Mouse (Mus musculus) liver, adult 2 months (tissue): ENCODE results near the gene Eef2k. TPM values are rescaled to one million over a fixed set of nuclear protein-coding genes. Genes with fewer than 3 reads are reported as not detected.
A peak's percentile ranks its signal among the peaks of the same experiment; 100 is the strongest.

Experiments
- DNase-seq: peaks from one replicate; pipeline ENCODE4 v3.0.0-alpha.2; 2011; ENCODE audit warnings: low read depth, low spot score; ENCODE audit errors: extremely low read depth
- H3K27ac ChIP-seq: fragments of 200-500 bp; replicated peaks from 2 replicates; pipeline ENCODE4 v1.5.1; 2012; ENCODE audit warnings: low read depth, mild to moderate bottlenecking, control low read depth, inconsistent platforms, low read length; ENCODE audit not compliant: insufficient read depth
- H3K27me3 ChIP-seq: fragments of 200-500 bp; 2 replicates; pipeline ENCODE4 v1.6.1; 2012; ENCODE audit warnings: mild to moderate bottlenecking, moderate library complexity, low read length, inconsistent platforms; ENCODE audit not compliant: control insufficient read depth, insufficient read depth
- H3K36me3 ChIP-seq: fragments of 200-500 bp; 2 replicates; pipeline ENCODE4 v1.6.1; 2012; ENCODE audit warnings: low read length, inconsistent platforms; ENCODE audit not compliant: control insufficient read depth, insufficient read depth
- H3K4me1 ChIP-seq: fragments of 200-500 bp; 2 replicates; pipeline ENCODE4 v1.6.1; 2011; ENCODE audit warnings: low read length; ENCODE audit not compliant: control insufficient read depth, insufficient read depth
- H3K4me3 ChIP-seq: fragments of 200-500 bp; 2 replicates; pipeline ENCODE4 v1.5.1; 2011; ENCODE audit warnings: low read depth, mild to moderate bottlenecking, control low read depth, low read length, moderate library complexity; ENCODE audit not compliant: insufficient read depth
- H3K79me2 ChIP-seq: fragments of 200-500 bp; 2 replicates; pipeline ENCODE4 v1.6.1; 2012; ENCODE audit warnings: inconsistent platforms, mild to moderate bottlenecking, low read length, moderate library complexity; ENCODE audit not compliant: control insufficient read depth, insufficient read depth
- H3K9ac ChIP-seq: fragments of 200-500 bp; 2 replicates; pipeline ENCODE4 v1.6.1; 2012; ENCODE audit warnings: low read depth, mild to moderate bottlenecking, control low read depth, inconsistent platforms, low read length
- CTCF ChIP-seq: fragments of 200-500 bp; IDR thresholded peaks from 2 replicates; pipeline ENCODE4 v1.5.1; 2011; ENCODE audit warnings: low read depth, low read length, control low read depth
- POLR2A ChIP-seq: fragments of 200-500 bp; IDR thresholded peaks from 2 replicates; pipeline ENCODE4 v1.6.1; 2011; ENCODE audit warnings: low read length, control low read depth; ENCODE audit not compliant: insufficient read depth; ENCODE audit errors: extremely low read depth
- WGBS: fragments of 180-500 bp; shearing (Covaris S2); methylation state at CpG from one replicate; pipeline ENCODE4 v1.1.7; 2018; 5-methylcytosine and 5-hydroxymethylcytosine counted together
- polyA plus RNA-seq: library from polyadenylated mRNA; depleted of rRNA; stranded (reverse); fragments of >200 nt; gene quantifications from 2 replicates; pipeline ENCODE4 v1.2.3, GENCODE M21; 2012
- total RNA-seq: library from RNA; depleted of rRNA; stranded (reverse); fragments of >200 nt; gene quantifications from 2 replicates; pipeline ENCODE4 v1.2.3, GENCODE M21; 2014

Eef2k gene
- total and polyA plus RNA-seq, 2 experiments: 6.5 to 7.4 TPM

- TF ChIP-seq CTCF (no peak), POLR2A (no peak)
- WGBS: 92% methylated on average over 2 of the region's 2 CpGs
- peaks cover 4% of the 10 kb centered on the region; the same call in 1 of the 2 replicates for H3K4me1 ChIP-seq
Measured at GRCm38 (mm10) chr7:120839786-120840185, 2.8 kb upstream of the Eef2k start.

DNA sequence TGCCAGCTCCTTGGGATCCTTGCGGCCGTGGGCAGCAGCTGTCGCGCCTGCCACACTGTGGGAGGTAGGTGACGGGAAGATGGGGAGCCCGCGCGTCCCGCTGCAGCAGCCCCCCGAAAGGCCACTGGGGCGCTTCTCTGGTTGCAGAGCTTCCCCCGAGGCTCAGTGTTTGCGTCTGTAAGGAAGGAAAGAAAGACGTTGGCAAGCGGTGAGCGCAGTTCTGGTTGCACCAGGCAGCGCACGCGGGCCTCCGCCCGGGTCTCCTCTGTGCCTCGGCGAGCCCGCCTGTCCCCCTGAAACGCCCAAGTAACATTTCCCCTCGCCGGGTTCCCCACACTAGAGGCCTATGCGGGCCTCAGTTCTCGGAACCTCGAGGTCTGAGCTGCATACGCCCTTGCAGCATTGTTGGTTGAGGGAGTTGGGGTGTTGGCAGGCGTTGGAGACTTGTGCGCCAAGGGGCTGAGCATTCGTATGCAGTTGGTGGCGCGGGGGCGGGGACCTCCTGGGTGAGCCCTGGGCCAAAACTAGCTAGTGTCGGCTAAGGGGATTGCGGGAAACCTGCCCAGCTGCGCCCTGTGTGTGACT, 498 bp downstream of the Eef2k start:
- Histone ChIP-seq H3K4me3 (peak overlapping the region; percentile 73), H3K27me3 (no peaks in the 10 kb centered on the region), H3K27ac (peak overlapping the region; percentile 54; the same call in 1 of the 2 replicates), H3K9ac (peak overlapping the region; percentile 80), H3K4me1 (peaks cover 8% of the 10 kb centered on the region), H3K79me2 (no peaks in the 10 kb centered on the region), H3K36me3 (no peaks in the 10 kb centered on the region)
- peak; percentile 68 for DNase-seq
- under 1% methylated on average over 40 of the region's 40 CpGs for WGBS
- TF ChIP-seq POLR2A: 0 out of 2 replicates have a peak, but pooled peaks have one; percentile 0
- TF ChIP-seq CTCF: no peak

More at GRCm38 (mm10) chr7:120839786-120840185, 2.8 kb upstream of the Eef2k start:
- Histone ChIP-seq H3K27ac (no peak overlapping the region), H3K79me2 (no peaks in the 10 kb centered on the region), H3K27me3 (no peaks in the 10 kb centered on the region), H3K9ac (no peak overlapping the region), H3K36me3 (no peaks in the 10 kb centered on the region), H3K4me3 (no peak overlapping the region)
- DNase-seq: no peak

DNA sequence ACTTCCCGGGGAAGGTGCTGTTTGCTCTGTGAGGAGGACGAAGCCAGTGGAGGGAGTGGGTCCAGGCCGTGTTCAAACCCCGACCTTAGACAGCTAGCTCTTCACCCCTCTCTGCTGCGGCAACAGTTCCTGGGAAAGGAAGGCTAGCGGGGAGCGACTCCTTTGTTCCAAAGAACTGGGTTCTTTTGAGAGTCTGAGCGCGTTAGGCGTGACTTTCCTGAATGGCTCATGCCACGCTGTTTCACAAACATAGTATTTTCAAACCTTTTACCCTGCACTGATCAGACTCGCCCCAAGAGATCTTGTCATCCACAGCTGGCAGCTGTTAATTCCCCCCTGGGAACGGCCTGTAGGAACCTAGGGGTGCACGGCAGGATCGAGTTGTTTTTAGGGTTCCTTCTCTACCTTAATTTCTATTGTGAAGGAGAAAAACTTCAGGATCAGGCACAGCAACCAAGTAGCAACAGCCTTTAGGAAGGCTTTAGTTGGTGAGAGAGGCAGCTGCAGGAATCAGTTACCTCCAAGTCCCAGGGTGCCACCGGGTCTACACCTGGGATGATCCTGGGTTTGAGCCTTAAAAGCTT, 1.3 kb downstream of the Eef2k start:
- H3K9ac ChIP-seq: peak overlapping the region; percentile 80
- TF ChIP-seq CTCF: no peak
- no peak for TF ChIP-seq POLR2A
- H3K27me3 ChIP-seq: no peaks in the 10 kb centered on the region
- no peaks in the 10 kb centered on the region for H3K79me2 ChIP-seq
- H3K4me1 ChIP-seq: peaks cover 13% of the 10 kb centered on the region
- H3K27ac ChIP-seq: no peak overlapping the region
- no peak for DNase-seq
- no peaks in the 10 kb centered on the region for H3K36me3 ChIP-seq
- peak overlapping the region; percentile 73; the same call in 1 of the 2 replicates for H3K4me3 ChIP-seq
- WGBS: 51% methylated on average over 16 of the region's 16 CpGs

DNA sequence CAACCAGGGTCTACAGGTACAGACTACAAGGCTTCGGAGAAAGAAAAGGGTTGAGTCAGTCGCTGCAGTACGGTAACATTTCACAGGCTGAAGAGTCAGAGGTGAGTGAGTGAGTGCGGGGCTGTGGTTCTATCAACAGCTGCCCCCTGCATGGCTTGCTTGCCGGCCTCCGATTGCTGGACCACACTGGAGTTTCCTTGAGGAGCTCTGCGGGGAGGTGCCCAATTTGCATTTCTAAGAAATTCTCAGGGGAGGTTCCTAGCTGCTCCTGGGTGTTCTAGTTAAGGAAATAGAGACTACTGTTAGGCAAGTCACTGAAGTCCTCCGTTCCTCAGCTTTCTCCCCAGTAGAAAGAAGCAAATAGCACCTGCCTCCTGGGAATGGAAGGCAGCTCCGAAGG, 2.1 kb downstream of the Eef2k start:
- WGBS: 94% methylated on average over 9 of the region's 9 CpGs
- TF ChIP-seq POLR2A (no peak), CTCF (no peak)
- no peak overlapping the region for H3K4me3 ChIP-seq
- peaks cover 13% of the 10 kb centered on the region for H3K4me1 ChIP-seq
- no peak overlapping the region for H3K9ac ChIP-seq
- no peaks in the 10 kb centered on the region for H3K36me3 ChIP-seq
- H3K27ac ChIP-seq: no peak overlapping the region
- H3K79me2 ChIP-seq: no peaks in the 10 kb centered on the region
- DNase-seq: no peak
- H3K27me3 ChIP-seq: no peaks in the 10 kb centered on the region

DNA sequence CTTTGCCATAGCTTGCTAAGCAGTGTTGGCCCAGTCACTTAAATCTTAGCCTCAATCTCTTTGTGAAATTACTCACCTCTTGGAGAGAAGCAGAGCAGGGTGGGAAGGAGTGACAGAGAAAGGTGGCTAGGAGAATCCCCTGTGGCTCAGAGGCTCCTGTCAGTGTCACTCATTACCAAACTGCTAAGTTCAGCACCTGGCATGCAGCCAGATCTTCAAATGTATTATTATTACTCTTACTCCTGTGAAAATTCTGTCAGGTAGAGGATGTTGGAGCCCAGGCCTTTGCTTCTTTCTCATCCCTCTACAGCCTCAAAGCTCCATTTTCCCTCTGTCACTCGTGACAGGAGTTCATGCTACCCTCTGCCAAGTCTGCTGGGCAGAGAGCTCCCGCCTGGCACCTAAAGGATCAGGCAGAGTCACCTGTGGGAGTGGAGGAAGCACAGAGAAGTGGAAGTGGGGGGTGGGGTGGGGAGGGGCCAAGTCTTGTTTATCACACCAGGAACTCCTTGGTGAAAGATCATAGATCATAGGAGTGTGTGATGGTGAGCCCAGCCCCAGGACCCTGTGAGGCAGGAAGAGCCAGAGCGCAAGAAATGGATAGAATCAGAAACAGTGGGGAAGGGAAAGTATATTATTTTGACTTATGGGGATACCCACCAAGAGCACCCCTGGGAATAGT, 6.3 kb downstream of the Eef2k start:
- H3K27me3 ChIP-seq: no peaks in the 10 kb centered on the region
- peaks cover 27% of the 10 kb centered on the region for H3K4me1 ChIP-seq
- H3K36me3 ChIP-seq: no peaks in the 10 kb centered on the region
- no peak overlapping the region for H3K9ac ChIP-seq
- no peak for DNase-seq
- H3K79me2 ChIP-seq: no peaks in the 10 kb centered on the region; the same call in 1 of the 2 replicates
- TF ChIP-seq CTCF: no peak
- TF ChIP-seq POLR2A: no peak
- WGBS: 64% methylated on average over 3 of the region's 3 CpGs
- H3K27ac ChIP-seq: no peak overlapping the region
- no peak overlapping the region for H3K4me3 ChIP-seq

DNA sequence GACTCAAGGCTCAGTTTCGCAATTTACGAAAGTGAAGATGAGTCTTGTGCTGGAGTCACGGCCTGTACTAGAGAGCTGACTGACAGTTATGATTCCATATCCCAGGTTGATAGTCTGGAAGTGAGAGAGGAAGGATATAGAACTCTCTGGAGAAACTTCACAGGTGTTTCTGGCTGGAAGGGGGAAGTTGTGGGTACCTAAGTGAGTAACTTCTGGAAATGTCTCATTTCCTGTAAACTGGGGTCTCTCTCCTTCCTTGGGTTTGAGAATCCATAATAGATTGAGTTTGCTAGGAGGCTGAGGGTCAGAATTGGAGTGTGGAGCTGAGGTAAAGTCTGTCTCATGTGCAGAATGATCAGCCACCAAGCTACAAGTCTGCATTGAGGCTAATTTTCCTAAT, 7.5 kb downstream of the Eef2k start:
- H3K27me3 ChIP-seq: no peaks in the 10 kb centered on the region
- no peak overlapping the region for H3K4me3 ChIP-seq
- no peaks in the 10 kb centered on the region for H3K36me3 ChIP-seq
- TF ChIP-seq POLR2A (no peak), CTCF (no peak)
- no peak overlapping the region for H3K27ac ChIP-seq
- no peak for DNase-seq
- H3K79me2 ChIP-seq: peaks cover under 1% of the 10 kb centered on the region; the same call in 1 of the 2 replicates
- H3K9ac ChIP-seq: no peak overlapping the region
- peaks cover 27% of the 10 kb centered on the region for H3K4me1 ChIP-seq
- 71% methylated on average over 3 of the region's 3 CpGs for WGBS
